Mouse (Mus musculus) CH12.LX (cell line): ENCODE data around the gene Man1a2. TPM values are rescaled to one million over a fixed set of nuclear protein-coding genes. Genes with fewer than 3 reads are reported as not detected.

Experiments used
- DNase-seq: peaks from one replicate; pipeline ENCODE4 v3.0.0-alpha.2; 2013; ENCODE audit errors: extremely low read depth
- H3K27ac ChIP-seq: 2 replicates; pipeline ENCODE4 v1.5.1; 2012; ENCODE audit warnings: low read depth, mild to moderate bottlenecking, control low read depth, moderate library complexity; ENCODE audit not compliant: insufficient read depth
- H3K27me3 ChIP-seq: replicated peaks from 2 replicates; pipeline ENCODE3; 2012; ENCODE audit warnings: inconsistent platforms
- H3K36me3 ChIP-seq, 2 experiments: replicated peaks in 1 of 2; 2 replicates each; pipeline versions ENCODE3 to v1.6.1; 2012; ENCODE audit warnings: inconsistent platforms in 1 of 2, low read length in 1 of 2, mild to moderate bottlenecking in 1 of 2, mixed read lengths in 1 of 2, moderate library complexity in 1 of 2; ENCODE audit not compliant: control insufficient read depth in 1 of 2, insufficient read depth in 1 of 2
- H3K4me1 ChIP-seq, 2 experiments: 2 replicates each; pipeline ENCODE4 v1.6.1; 2012; ENCODE audit warnings: inconsistent platforms in 1 of 2, moderate library complexity in 1 of 2; ENCODE audit not compliant: insufficient read depth in 2 of 2, control insufficient read depth in 1 of 2
- H3K4me2 ChIP-seq: 2 replicates; pipeline ENCODE4 v1.6.1; 2012; ENCODE audit warnings: low read depth, mild to moderate bottlenecking, control low read depth; ENCODE audit not compliant: poor library complexity, insufficient read depth, severe bottlenecking
- H3K4me3 ChIP-seq, 3 experiments: fragments of 150-350 bp in 1 of 3; sonication (generic) in 1 of 3; replicated peaks in 1 of 3; 2 replicates each; pipeline versions ENCODE3 to v1.5.1; 2011 to 2012; ENCODE audit warnings: low read depth in 2 of 3, low read length in 2 of 3, mild to moderate bottlenecking in 2 of 3, moderate library complexity in 2 of 3, control low read depth in 1 of 3, improper control_type of control experiment in 1 of 3, inconsistent platforms in 1 of 3, mixed read lengths in 1 of 3; ENCODE audit not compliant: poor library complexity in 1 of 3
- H3K79me2 ChIP-seq: replicated peaks from 2 replicates; pipeline ENCODE4 v1.6.1; 2012; ENCODE audit warnings: mild to moderate bottlenecking, moderate library complexity; ENCODE audit not compliant: control insufficient read depth, poor library complexity, insufficient read depth, severe bottlenecking; ENCODE audit errors: extremely low read depth
- H3K9ac ChIP-seq: 2 replicates; pipeline ENCODE4 v1.6.1; 2012; ENCODE audit warnings: low read depth, mild to moderate bottlenecking, control low read depth, moderate library complexity; ENCODE audit not compliant: insufficient read depth
- H3K9me3 ChIP-seq: replicated peaks from 2 replicates; pipeline ENCODE3; 2012; ENCODE audit warnings: low read length, inconsistent platforms, mixed read lengths
- BHLHE40 ChIP-seq: IDR thresholded peaks from 2 replicates; pipeline ENCODE4 v1.6.1; 2011; ENCODE audit warnings: mild to moderate bottlenecking, low read depth, low read length, improper control_type of control experiment
- CHD1 ChIP-seq: IDR thresholded peaks from 2 replicates; pipeline ENCODE4 v1.6.1; 2012; ENCODE audit warnings: low read depth, low read length, improper control_type of control experiment, inconsistent platforms
- CHD2 ChIP-seq: IDR thresholded peaks from 2 replicates; pipeline ENCODE4 v1.6.1; 2011; ENCODE audit warnings: low read length, improper control_type of control experiment
- CTCF ChIP-seq, 2 experiments: IDR thresholded peaks in 1 of 2; conservative IDR thresholded peaks in 1 of 2; 2 replicates each; pipeline ENCODE4 v1.5.1; 2011 to 2012; ENCODE audit warnings: low read depth in 2 of 2, low read length in 2 of 2, improper control_type of control experiment in 1 of 2, inconsistent platforms in 1 of 2, mild to moderate bottlenecking in 1 of 2, moderate library complexity in 1 of 2
- E2F4 ChIP-seq: IDR thresholded peaks from 2 replicates; pipeline ENCODE4 v1.6.1; 2011; ENCODE audit warnings: low read depth, low read length, improper control_type of control experiment; ENCODE audit not compliant: insufficient replicate concordance
- ELF1 ChIP-seq: IDR thresholded peaks from 2 replicates; pipeline ENCODE4 v1.6.1; 2014; ENCODE audit warnings: low read depth, mild to moderate bottlenecking, inconsistent platforms, low read length, improper control_type of control experiment
- EP300 ChIP-seq: IDR thresholded peaks from 2 replicates; pipeline ENCODE4 v1.6.1; 2011; ENCODE audit warnings: low read length, improper control_type of control experiment
- ETS1 ChIP-seq: conservative IDR thresholded peaks from 2 replicates; pipeline ENCODE4 v1.6.1; 2012; ENCODE audit warnings: low read depth, mild to moderate bottlenecking, inconsistent platforms, low read length, improper control_type of control experiment, moderate library complexity
- GABPA ChIP-seq: IDR thresholded peaks from 2 replicates; pipeline ENCODE4 v1.6.1; 2012; ENCODE audit warnings: low read depth, low read length, improper control_type of control experiment, inconsistent platforms; ENCODE audit not compliant: insufficient replicate concordance
- HCFC1 ChIP-seq: IDR thresholded peaks from 2 replicates; pipeline ENCODE4 v1.6.1; 2012; ENCODE audit warnings: low read depth, mild to moderate bottlenecking, inconsistent platforms, low read length, improper control_type of control experiment
- IRF4 ChIP-seq: IDR thresholded peaks from 2 replicates; pipeline ENCODE4 v1.6.1; 2014; ENCODE audit warnings: low read depth, mild to moderate bottlenecking, inconsistent platforms, low read length, improper control_type of control experiment
- JUN ChIP-seq: IDR thresholded peaks from 2 replicates; pipeline ENCODE4 v1.6.1; 2011; ENCODE audit warnings: low read depth, mild to moderate bottlenecking, low read length, improper control_type of control experiment, moderate library complexity; ENCODE audit not compliant: insufficient read depth
- JUND ChIP-seq: conservative IDR thresholded peaks from 2 replicates; pipeline ENCODE4 v1.6.1; 2011; ENCODE audit warnings: low read depth, low read length, improper control_type of control experiment
- KAT2A ChIP-seq: IDR thresholded peaks from 2 replicates; pipeline ENCODE4 v1.6.1; 2012; ENCODE audit warnings: low read length, improper control_type of control experiment, inconsistent platforms; ENCODE audit not compliant: insufficient replicate concordance
- MAFK ChIP-seq: IDR thresholded peaks from 2 replicates; pipeline ENCODE4 v1.6.1; 2011; ENCODE audit warnings: low read length, improper control_type of control experiment; ENCODE audit not compliant: insufficient replicate concordance
- MAX ChIP-seq: IDR thresholded peaks from 2 replicates; pipeline ENCODE4 v1.6.1; 2011; ENCODE audit warnings: low read length, improper control_type of control experiment
- MAZ ChIP-seq: IDR thresholded peaks from 2 replicates; pipeline ENCODE4 v1.6.1; 2012; ENCODE audit warnings: low read depth, mild to moderate bottlenecking, inconsistent platforms, low read length, improper control_type of control experiment, moderate library complexity
- MEF2A ChIP-seq: IDR thresholded peaks from 2 replicates; pipeline ENCODE4 v1.6.1; 2014; ENCODE audit warnings: low read depth, mild to moderate bottlenecking, inconsistent platforms, low read length, improper control_type of control experiment, borderline replicate concordance
- MXI1 ChIP-seq: IDR thresholded peaks from 2 replicates; pipeline ENCODE4 v1.6.1; 2011; ENCODE audit warnings: mild to moderate bottlenecking, low read depth, low read length, improper control_type of control experiment
- MYC ChIP-seq: IDR thresholded peaks from 2 replicates; pipeline ENCODE4 v1.6.1; 2011; ENCODE audit warnings: low read depth, mild to moderate bottlenecking, improper control_type of control experiment, low read length
- NELFE ChIP-seq: IDR thresholded peaks from 2 replicates; pipeline ENCODE4 v1.6.1; 2011; ENCODE audit warnings: low read depth, low read length, improper control_type of control experiment
- NRF1 ChIP-seq: IDR thresholded peaks from 2 replicates; pipeline ENCODE4 v1.6.1; 2014; ENCODE audit warnings: low read depth, mild to moderate bottlenecking, inconsistent platforms, low read length, improper control_type of control experiment, moderate library complexity
- PAX5 ChIP-seq: IDR thresholded peaks from 2 replicates; pipeline ENCODE4 v1.6.1; 2012; ENCODE audit warnings: low read length, inconsistent platforms, mixed read lengths
- POLR2A ChIP-seq: IDR thresholded peaks from 2 replicates; pipeline ENCODE4 v1.6.1; 2011; ENCODE audit warnings: low read depth, mild to moderate bottlenecking, improper control_type of control experiment, low read length
- POLR2AphosphoS2 ChIP-seq: IDR thresholded peaks from 2 replicates; pipeline ENCODE4 v1.6.1; 2011; ENCODE audit warnings: low read depth, low read length, improper control_type of control experiment
- RAD21 ChIP-seq: IDR thresholded peaks from 2 replicates; pipeline ENCODE4 v1.6.1; 2011; ENCODE audit warnings: low read depth, mild to moderate bottlenecking, low read length, improper control_type of control experiment, moderate library complexity
- RCOR1 ChIP-seq: conservative IDR thresholded peaks from 2 replicates; pipeline ENCODE4 v1.6.1; 2012; ENCODE audit warnings: low read depth, mild to moderate bottlenecking, inconsistent platforms, low read length, improper control_type of control experiment
- SIN3A ChIP-seq: IDR thresholded peaks from 2 replicates; pipeline ENCODE4 v1.6.1; 2012; ENCODE audit warnings: low read length, improper control_type of control experiment, inconsistent platforms
- SMC3 ChIP-seq: IDR thresholded peaks from 2 replicates; pipeline ENCODE4 v1.6.1; 2011; ENCODE audit warnings: low read depth, low read length, improper control_type of control experiment
- TBP ChIP-seq: conservative IDR thresholded peaks from 2 replicates; pipeline ENCODE4 v1.6.1; 2011; ENCODE audit warnings: low read depth, low read length, improper control_type of control experiment
- TCF12 ChIP-seq: IDR thresholded peaks from 2 replicates; pipeline ENCODE4 v1.6.1; 2014; ENCODE audit warnings: low read depth, mild to moderate bottlenecking, inconsistent platforms, low read length, improper control_type of control experiment
- UBTF ChIP-seq: IDR thresholded peaks from 2 replicates; pipeline ENCODE4 v1.6.1; 2012; ENCODE audit warnings: low read depth, mild to moderate bottlenecking, inconsistent platforms, low read length, improper control_type of control experiment, moderate library complexity
- USF1 ChIP-seq: IDR thresholded peaks from 2 replicates; pipeline ENCODE4 v1.6.1; 2014; ENCODE audit warnings: low read depth, mild to moderate bottlenecking, inconsistent platforms, low read length, improper control_type of control experiment
- USF2 ChIP-seq: conservative IDR thresholded peaks from 2 replicates; pipeline ENCODE4 v1.6.1; 2011; ENCODE audit warnings: low read depth, low read length, improper control_type of control experiment
- ZC3H11A ChIP-seq: IDR thresholded peaks from 2 replicates; pipeline ENCODE4 v1.6.1; 2012; ENCODE audit warnings: low read depth, mild to moderate bottlenecking, inconsistent platforms, low read length, improper control_type of control experiment
- ZKSCAN1 ChIP-seq: IDR thresholded peaks from 2 replicates; pipeline ENCODE4 v1.6.1; 2012; ENCODE audit warnings: low read depth, inconsistent platforms, low read length, improper control_type of control experiment, borderline replicate concordance
- ZMIZ1 ChIP-seq: IDR thresholded peaks from 2 replicates; pipeline ENCODE4 v1.6.1; 2012; ENCODE audit warnings: low read depth, mild to moderate bottlenecking, inconsistent platforms, low read length, improper control_type of control experiment
- ZNF384 ChIP-seq: IDR thresholded peaks from 2 replicates; pipeline ENCODE4 v1.6.1; 2012; ENCODE audit warnings: low read depth, low read length, improper control_type of control experiment, inconsistent platforms
- dilution Hi-C: fragments of 300-500 bp; cut with MboI; formaldehyde crosslinking; loops from 2 replicates; pipeline ENCODE4 v1.14.3; 2020; ENCODE audit warnings: low sequenced_read_pairs; ENCODE audit not compliant: extremely low pct_unique_long_range_greater_than_20kb, extremely low pct_ligation_motif_present
- in situ Hi-C: fragments of 300-500 bp; cut with MboI; formaldehyde crosslinking; loops from 3 replicates; pipeline ENCODE4 v1.14.3; 2019; ENCODE audit warnings: low sequenced_read_pairs, low pct_ligation_motif_present, low pct_unique_long_range_greater_than_20kb, mixed read lengths
- polyA plus RNA-seq: library from polyadenylated mRNA; unstranded; fragments of >175 nt; gene quantifications from 2 replicates; pipeline ENCODE4 v1.2.1, GENCODE M21; 2012; ENCODE audit warnings: low read depth; ENCODE audit not compliant: insufficient read length
- total RNA-seq, 2 experiments: library from RNA; depleted of rRNA; stranded (reverse); fragments of 300-350 nt in 1 of 2; fragments of >200 nt in 1 of 2; gene quantifications; 2 replicates each; pipeline ENCODE4 v1.2.3; 2012 to 2014

Gene Man1a2
- total and polyA plus RNA-seq, 3 experiments, result 31.1 to 73.6 (median 53.5) TPM

DNA sequence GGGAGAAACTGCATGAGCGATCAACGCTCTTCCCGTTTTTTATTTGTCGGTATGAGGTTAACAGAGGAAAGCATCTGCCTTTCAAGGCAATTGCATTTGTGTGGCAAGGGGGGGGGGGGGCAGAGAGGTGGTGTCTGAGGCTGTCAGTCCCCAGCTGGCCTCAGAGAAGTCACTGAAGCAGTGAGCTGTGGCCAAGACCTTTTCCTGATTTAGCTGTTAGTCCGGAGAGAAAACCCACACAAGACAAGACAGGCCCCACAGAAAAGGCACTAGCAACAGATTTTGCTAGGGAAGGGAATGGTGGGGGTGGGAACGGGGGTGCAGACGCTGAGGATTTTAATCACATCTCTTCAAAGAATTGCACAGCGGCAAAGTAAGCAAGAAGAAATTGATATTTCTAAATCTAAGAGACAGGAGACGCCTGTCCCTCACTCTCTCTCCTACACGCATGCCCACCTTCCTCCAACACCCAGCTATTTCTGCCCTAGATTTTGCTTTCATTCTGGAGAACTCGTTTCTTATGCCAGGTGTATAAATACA lies 19.9 kb upstream of the Man1a2 start:
- Histone ChIP-seq H3K9ac (peak overlapping the region; percentile 46; the same call in 1 of the 2 replicates), H3K79me2 (no peaks in the 10 kb centered on the region), H3K4me2 (peak overlapping the region; percentile 94), H3K4me1 (peaks cover 19 to 53% of the 10 kb centered on the region in 2 experiments), H3K27ac (peak overlapping the region; percentile 28; the same call in 1 of the 2 replicates), H3K36me3 (no peaks in the 10 kb centered on the region), H3K27me3 (no peaks in the 10 kb centered on the region), H3K9me3 (no peaks in the 10 kb centered on the region), H3K4me3 (peak overlapping the region in 2 of 3 experiments; percentile 36 to 44)
- TF ChIP-seq BHLHE40, result peak; percentile 80
- TF ChIP-seq GABPA, result no peak
- no peak; the same call in 1 of the 2 replicates for TF ChIP-seq SMC3
- no peak for TF ChIP-seq E2F4
- TF ChIP-seq USF2, result no peak
- no peak for TF ChIP-seq HCFC1
- TF ChIP-seq MXI1, result peak; percentile 53; the same call in 1 of the 2 replicates
- peak; percentile 67; the same call in 1 of the 2 replicates for TF ChIP-seq MAFK
- no peak for TF ChIP-seq ZC3H11A
- peak; percentile 76 for TF ChIP-seq EP300
- TF ChIP-seq PAX5, result no peak
- no peak for TF ChIP-seq JUND
- no peak for TF ChIP-seq POLR2A
- peak; percentile 79 for TF ChIP-seq CHD2
- no peak for TF ChIP-seq MYC
- TF ChIP-seq ELF1, result peak; percentile 45; the same call in 1 of the 2 replicates
- peak; percentile 85 for TF ChIP-seq SIN3A
- TF ChIP-seq MAZ, result peak; percentile 87
- TF ChIP-seq UBTF, result no peak
- no peak for TF ChIP-seq USF1
- peak; percentile 86 for TF ChIP-seq ETS1
- 0 out of 2 replicates have a peak, but pooled peaks have one; percentile 42 for TF ChIP-seq KAT2A
- TF ChIP-seq JUN, result no peak
- TF ChIP-seq TCF12, result peak; percentile 89
- TF ChIP-seq NRF1, result peak; percentile 68
- TF ChIP-seq ZKSCAN1, result no peak
- no peak for TF ChIP-seq ZMIZ1
- TF ChIP-seq MAX, result no peak
- TF ChIP-seq MEF2A, result peak; percentile 94
- no peak for TF ChIP-seq NELFE
- TF ChIP-seq IRF4, result peak; percentile 79; the same call in 1 of the 2 replicates
- no peak for TF ChIP-seq CTCF (conservative IDR thresholded peaks at IDR 0.05 in 1 of 2, IDR thresholded peaks at IDR 0.05 in 1 of 2; ENCODE audit: low read depth in 2 of 2, low read length in 2 of 2)
- TF ChIP-seq TBP, result no peak
- TF ChIP-seq POLR2AphosphoS2, result no peak
- no peak for TF ChIP-seq CHD1
- no peak for TF ChIP-seq ZNF384
- TF ChIP-seq RAD21, result peak; percentile 0; the same call in 1 of the 2 replicates
- TF ChIP-seq RCOR1, result 0 out of 2 replicates have a peak, but pooled peaks have one; percentile 30
- DNase-seq, result peak; percentile 75
- dilution Hi-C loops (no loop called here), in situ Hi-C loops (no loop called here)
